Mouse (Mus musculus) cerebellum, adult 9-10 months (tissue): ENCODE results near the gene Il10ra.
A peak's percentile ranks its signal among the peaks of the same experiment; 100 is the strongest.

ENCODE experiments used
- DNase-seq: peaks from one replicate; pipeline ENCODE4 v3.0.0; 2022

Il10ra gene

GRCm38 (mm10) chr9:45255967-45256366 is 13.0 kb downstream of the Il10ra start:
- DNase-seq, result no peak

DNA sequence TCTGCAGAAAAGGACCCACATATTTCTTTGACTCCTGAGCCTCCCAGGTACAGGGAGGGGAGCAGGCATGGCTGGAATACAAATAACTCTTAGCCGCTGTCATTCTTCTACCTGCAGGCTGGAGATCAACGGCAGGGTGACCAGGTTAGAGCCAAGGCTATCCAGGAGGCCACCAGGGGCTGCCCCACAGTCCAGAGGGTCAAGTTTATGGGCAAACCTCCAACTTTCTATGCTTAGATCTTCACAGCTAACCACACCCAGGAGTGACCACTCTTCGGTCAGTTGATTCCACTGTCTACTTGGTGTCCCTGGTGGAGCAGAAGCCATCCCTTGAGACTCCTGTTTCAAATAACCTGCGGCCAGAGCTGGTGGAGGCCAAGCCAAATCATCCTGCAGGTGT is 13.5 kb downstream of the Il10ra start:
- DNase-seq, result no peak

DNA sequence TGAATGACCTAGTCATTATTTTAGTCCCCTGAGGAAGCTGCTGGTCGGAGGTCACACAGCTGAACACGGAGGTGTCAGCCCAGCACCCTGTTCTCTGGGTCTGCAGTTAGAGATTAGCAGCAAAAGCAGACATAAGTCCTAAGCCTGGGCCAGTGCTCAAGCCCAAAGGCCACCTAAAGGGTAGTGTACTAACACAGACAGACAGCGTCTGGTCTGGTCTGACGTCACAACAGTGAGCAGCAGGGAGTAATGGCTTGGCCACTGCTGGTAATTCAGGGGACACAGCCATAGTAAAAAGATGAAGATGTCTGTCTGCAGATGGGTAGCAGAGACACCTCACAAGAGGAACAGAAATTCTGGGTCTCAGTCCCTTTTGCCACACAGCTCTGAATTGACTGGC is 14.3 kb downstream of the Il10ra start:
- no peak for DNase-seq

DNA sequence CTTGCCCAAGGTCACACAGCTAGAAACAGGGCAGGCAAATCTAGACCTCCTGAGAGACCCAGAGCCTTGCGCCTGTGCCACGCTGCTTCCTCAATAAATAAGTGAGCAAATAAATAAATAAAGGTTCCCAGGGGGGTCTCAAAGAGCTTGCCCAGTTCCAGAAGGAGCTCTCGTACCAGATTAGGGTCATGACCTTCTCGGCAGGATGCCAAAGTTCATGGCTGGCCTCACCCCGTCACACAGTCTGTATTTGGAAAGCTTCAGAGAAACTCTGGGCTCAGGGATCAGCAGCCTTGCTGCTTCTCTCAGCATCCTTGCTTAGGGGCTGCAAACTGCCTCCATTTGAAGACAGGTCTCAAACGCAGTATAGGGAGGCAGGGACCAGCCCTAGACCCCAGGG is 14.9 kb downstream of the Il10ra start:
- DNase-seq, result no peak

GRCm38 (mm10) chr9:45252395-45252794 is 16.6 kb downstream of the Il10ra start:
- DNase-seq, result no peak

DNA sequence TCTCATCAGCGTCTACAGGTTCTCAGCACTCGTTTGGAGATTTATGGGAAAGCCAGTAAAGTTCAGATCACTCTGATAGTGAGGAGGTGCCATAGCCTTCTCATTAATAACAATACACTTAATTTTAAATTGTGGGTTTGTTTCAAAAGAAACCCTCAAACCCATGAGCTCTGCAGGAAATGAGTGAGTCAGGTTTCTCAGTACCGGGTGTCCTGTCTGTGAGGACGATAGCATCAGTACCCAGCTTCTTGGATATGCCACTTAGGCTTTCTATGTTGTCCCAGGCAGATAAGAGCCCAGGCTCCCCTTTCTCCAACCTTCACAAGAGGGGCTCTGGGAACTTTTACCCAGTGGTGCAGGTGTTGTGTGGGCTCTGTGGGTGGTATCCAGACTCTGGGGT is 17.0 kb downstream of the Il10ra start:
- DNase-seq, result no peak

DNA sequence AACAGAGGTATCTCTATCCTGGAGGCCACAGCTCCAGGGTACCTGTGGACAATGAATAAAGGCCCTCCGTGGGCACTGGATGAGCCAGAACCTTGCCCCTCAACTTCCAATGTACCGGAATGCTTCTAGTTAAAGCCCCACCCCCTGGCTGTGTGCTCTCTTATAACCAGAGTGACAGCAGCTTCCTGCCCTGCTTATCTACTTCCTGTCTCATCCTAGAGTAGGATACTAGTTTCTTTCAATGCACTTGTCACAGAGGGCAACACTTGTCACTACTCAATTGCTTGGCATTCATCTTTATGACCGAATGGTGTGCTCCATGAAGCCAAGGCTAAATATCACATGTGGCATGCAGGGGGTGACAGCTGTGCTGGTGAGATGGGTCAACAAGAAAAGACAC is 17.7 kb downstream of the Il10ra start:
- no peak for DNase-seq

DNA sequence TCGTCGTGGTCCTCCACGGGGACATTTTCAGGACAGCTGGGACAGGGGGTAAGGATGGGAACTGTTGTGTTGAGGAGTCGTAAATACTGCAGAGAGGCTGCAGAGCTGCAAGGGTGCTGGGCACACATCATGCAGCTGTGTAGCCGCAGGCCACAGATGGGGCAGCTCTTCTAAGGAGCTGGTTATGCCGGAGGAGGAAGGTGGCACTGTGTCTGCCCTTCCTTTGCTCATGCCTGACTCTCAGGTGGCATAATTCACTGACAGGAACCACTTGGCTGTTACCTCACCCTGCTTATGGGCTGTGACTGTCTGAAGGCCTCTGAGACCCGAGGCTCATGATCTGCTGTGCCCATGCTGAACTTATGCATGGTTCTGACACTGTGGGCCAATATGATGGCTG is 18.6 kb downstream of the Il10ra start:
- DNase-seq, result no peak

DNA sequence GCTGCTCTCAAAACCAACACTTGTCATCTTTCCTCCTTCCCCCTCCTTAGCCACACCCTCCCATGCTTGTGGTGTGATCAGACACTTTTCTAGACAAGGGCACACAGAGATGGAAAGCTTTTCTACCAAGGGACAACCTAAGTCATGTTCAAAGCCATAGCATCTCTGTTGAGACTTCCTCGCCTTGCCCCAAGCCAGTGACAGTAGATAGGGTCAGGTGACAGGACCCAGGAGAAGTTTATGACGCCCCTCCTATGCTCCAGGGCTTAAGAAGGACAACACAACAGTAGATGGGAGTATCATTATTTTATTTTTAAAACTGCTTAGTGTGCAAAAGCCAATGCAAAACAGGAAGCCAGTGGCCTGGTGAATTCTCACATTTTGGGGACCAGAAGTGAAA is 21.4 kb downstream of the Il10ra start:
- no peak for DNase-seq

GRCm38 (mm10) chr9:45246060-45246459 is 22.9 kb downstream of the Il10ra start:
- DNase-seq, result no peak

GRCm38 (mm10) chr9:45245432-45245831 is 23.5 kb downstream of the Il10ra start:
- DNase-seq, result no peak

GRCm38 (mm10) chr9:45241397-45241796 is 27.6 kb downstream of the Il10ra start:
- no peak for DNase-seq

DNA sequence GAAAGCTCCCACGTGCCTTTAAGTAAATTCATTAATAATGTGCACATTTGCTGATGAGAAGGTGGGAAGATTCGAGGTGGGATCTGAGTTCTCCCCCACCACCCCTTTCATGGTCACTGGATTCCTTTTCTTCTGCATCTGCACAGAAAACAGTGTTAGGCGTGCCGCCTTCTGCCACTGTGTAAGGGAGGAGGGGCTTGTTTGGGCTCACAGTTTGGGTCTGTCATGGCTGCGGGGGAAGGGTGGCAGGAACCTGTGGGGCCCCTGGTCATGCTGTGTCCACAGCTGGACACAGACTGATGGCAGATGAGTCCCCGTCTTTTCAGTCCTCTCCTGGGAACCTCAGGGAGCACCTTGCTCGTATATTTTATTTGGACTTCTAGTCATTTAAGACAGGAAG is 32.2 kb downstream of the Il10ra start:
- DNase-seq, result no peak

GRCm38 (mm10) chr9:45235668-45236227 is 33.2 kb downstream of the Il10ra start:
- no peak for DNase-seq

DNA sequence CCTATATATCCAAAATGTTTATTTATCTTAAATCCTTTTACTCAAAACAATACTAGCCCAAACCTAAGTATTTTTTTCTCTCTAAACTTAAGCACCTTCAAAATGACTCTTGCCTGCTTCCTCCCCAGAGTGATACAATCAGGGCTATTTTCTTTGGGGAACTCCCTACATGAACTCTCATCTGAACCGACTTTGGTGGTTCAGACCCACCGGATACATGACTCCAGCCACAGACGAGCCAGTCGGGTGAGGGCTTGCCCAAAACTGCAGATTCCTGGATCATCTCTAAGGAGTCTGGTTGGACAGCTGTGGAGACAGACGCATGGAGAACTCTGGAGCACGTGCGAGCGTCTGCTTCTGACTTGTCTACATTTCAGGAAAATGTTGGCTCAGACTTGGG is 39.6 kb downstream of the Il10ra start:
- no peak for DNase-seq

- peak; percentile 96 for DNase-seq
Observed at GRCm38 (mm10) chr9:45221567-45221966, 47.4 kb downstream of the Il10ra start.

DNA sequence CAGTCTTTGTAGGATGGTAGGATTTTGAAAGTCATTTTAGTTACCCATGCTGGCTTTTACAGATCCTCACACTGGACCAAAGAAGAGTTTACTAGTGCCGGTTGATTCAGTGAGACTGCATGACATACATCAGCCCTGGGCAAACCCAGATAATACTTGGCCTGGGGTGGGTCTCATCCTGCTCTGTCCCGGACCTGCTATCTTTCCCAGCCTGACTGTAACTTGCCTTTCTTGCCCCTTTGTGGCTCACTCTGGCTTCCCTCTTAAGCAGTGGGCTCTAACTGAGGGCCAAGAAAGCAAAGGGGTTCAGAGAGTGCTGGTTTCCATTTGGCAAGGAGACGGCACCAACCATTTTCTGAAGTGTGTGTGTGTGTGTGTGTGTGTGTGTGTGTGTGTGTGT is 49.3 kb downstream of the Il10ra start:
- no peak for DNase-seq

GRCm38 (mm10) chr9:45215526-45216179 is 53.3 kb downstream of the Il10ra start:
- peak; percentile 29 for DNase-seq

GRCm38 (mm10) chr9:45212001-45212400 is 56.9 kb downstream of the Il10ra start:
- no peak for DNase-seq

GRCm38 (mm10) chr9:45207015-45207743 is 61.8 kb downstream of the Il10ra start:
- no peak for DNase-seq

DNA sequence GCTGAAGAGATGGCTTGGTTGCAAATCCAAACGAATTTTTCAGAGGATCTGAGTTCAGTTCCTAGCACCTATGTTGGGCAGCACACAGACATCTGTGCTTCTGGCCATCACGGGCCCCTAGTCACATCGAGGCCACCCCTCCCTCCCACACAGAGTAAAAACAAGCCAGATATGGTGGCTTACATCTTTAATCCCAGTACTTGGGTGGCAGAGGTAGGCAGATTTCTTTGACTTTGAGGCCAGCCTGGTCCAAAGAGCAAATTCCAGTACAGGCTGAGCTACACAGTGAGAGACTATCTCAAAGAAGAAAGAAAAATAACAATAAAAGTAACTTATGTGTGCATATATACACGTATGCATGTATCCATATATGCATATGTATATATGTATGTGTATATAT is 62.8 kb downstream of the Il10ra start:
- no peak for DNase-seq

DNA sequence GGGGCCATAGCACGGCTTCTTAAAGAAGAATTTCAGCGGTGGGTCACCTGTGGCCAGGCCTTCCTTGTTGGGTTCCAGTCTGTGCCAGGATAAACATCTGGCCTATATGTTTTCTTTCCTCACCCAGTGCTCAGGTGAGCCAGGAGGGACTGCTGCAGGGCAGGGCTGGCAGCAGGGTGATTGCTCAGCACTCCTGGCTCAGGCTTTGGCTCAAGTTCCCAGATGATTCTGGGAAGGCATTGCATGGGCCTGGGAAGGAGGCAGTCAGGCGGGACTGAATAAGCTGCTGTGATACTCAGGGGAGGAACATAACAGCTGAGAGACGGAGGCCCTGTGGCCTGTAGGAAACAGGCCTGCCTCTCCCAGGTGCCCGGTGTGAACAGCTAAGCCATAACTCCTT is 63.8 kb downstream of the Il10ra start:
- DNase-seq, result no peak
